Mouse (Mus musculus): ENCODE data around the gene Cavin3.

Cavin3 gene

DNA sequence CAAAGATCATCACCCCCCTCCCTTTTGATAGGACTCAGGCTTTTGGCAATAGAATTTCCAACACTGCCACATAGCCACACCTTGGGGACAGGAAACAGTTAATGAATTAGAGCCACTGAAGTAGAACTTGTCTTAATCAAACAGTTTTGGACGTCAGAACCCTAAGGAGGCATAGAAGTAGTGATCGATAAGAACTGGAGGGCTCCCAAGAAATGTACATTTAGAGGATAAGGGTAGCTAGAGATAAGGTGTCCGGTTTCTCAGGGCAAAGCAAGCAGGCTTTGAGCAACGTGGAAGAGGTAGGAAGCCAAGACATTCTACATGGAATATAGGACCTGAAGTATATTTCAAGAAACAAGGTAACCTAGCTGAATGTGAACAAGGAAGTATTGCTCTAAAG, 40.7 kb downstream of the Cavin3 start:
- CTCF ChIA-PET: interaction anchor here in 1 of 4 experiments (0.7 kb wide), 1 partner anchor 30 kb away, joined by 6 read pairs; no protein-coding TSS in a partner anchor
- POLR2A ChIA-PET: interaction anchor here in 2 of 4 experiments (0.6 to 1.2 kb wide), 3 partner anchors 10 to 18 kb away, joined by 3 to 11 read pairs (median 4); no protein-coding TSS in a partner anchor

DNA sequence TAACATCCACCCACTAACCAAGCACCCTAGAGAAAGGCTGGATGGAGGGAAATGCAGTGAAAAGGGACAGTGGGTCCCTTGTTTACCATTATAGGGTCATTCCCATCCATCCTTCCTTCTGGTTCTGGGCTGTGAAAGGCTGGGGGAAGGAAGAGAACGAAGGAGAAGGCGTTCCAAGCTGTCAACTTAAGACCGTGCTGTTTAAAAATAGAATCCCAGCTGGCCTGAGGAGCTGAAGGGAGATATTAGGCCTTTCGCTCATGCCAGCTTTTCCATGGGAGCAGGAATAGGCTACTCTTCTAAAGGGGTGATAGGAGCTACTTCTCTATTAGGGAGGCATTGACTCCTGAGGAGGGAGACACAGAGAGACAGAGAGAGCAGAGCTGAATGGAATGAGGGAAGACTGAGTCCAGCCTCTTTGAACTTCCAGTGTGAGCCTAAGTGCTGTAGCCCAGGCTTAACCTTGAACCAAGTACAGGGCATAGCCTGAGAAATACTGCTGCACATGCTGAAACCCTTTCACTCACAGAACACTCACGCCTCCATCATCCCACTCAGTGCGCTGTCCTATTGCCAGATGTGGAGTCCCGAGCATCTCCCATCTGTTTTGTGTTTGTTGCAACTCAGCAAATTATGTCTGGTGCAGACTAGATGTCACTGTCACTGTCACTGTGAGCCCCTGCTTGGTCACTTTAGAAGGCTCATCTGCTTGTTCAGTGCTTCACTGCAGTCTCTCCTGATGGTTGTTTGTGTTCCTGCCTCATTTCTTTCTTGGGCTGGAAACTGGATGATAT, 43.9 kb downstream of the Cavin3 start:
- CTCF ChIA-PET: interaction anchor here in 1 of 4 experiments (1.5 kb wide), 1 partner anchor 12 kb away, joined by 4 read pairs; the partner anchor contains the start of gene Cckbr
- POLR2A ChIA-PET: interaction anchor here in 2 of 4 experiments (0.5 to 1.2 kb wide), 3 partner anchors 22 to 212 kb away, joined by 4 to 7 read pairs (median 5); partner anchors contain the start of gene Fam160a2 (in 1 of the 2)

DNA sequence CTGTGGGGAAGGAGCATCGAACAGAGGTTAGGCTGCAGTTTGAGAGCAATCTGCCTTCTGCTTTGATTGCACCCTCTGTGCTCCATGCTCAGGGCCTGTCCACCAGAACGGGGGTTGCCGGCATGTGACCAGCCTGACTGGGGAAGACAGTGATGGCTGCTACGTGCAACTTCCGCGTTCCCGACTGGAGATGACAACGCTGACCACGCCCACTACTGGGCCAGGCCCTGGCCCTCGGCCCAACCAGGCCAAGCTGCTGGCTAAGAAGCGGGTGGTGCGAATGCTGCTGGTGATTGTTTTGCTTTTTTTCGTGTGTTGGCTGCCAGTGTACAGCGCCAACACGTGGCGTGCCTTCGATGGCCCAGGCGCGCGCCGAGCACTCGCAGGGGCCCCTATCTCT, 47.3 kb downstream of the Cavin3 start:
- CTCF ChIA-PET: interaction anchor here in 3 of 4 experiments (0.8 to 2.3 kb wide), 5 partner anchors 9 to 43 kb away, joined by 3 to 7 read pairs (median 5); partner anchors contain the start of gene Cckbr (in 3 of the 3)
- POLR2A ChIA-PET: interaction anchor here in 3 of 4 experiments (0.6 to 1.8 kb wide), 5 partner anchors 9 to 33 kb away, joined by 3 to 7 read pairs (median 3); partner anchors contain the start of gene Cckbr (in 2 of the 3)

GRCm38 (mm10) chr7:105433859-105434258, 48.2 kb downstream of the Cavin3 start:
- ChIA-PET CTCF (interaction anchor here in 2 of 4 experiments (0.6 to 2.3 kb wide), 6 partner anchors 8 to 180 kb away, joined by 3 to 7 read pairs (median 4); partner anchors contain the start of gene Cckbr (in 1 of the 2)), POLR2A (interaction anchor here in 3 of 4 experiments (0.6 to 1.8 kb wide), 4 partner anchors 8 to 132 kb away, joined by 3 to 6 read pairs (median 4); partner anchors contain the start of genes Cckbr (in 1 of the 3) and Fam160a2 (in 1 of the 3))

GRCm38 (mm10) chr7:105432058-105432457, 50.0 kb downstream of the Cavin3 start:
- ChIA-PET POLR2A (no interaction called here), CTCF (interaction anchor here in 1 of 4 experiments (0.7 kb wide), 1 partner anchor 20 kb away, joined by 3 read pairs; no protein-coding TSS in a partner anchor)

All from embryonic stem cell, embryonic (primary cell).